Mouse (Mus musculus) CD8-positive naive resting alpha-beta T cell, adult 2 months (primary cell): ENCODE measurements around the gene Tapbp.

Experiments
- DNase-seq, 2 experiments: peaks; one replicate each; pipeline ENCODE4 v3.0.0; 2022; ENCODE audit warnings: low read depth in 2 of 2, low spot score in 2 of 2

The Tapbp gene

GRCm38 (mm10) chr17:33920282-33921097 is 4.8 kb downstream of the Tapbp start:
- DNase-seq, result peak; percentile 77 to 87

- no peak for DNase-seq
These were observed 5.7 kb downstream of the Tapbp start for GRCm38 (mm10) chr17:33921361-33921760.

- DNase-seq, result peak; percentile 68 to 77
These were observed 9.0 kb downstream of the Tapbp start for GRCm38 (mm10) chr17:33924577-33925283.

- DNase-seq, result no peak
These were observed 9.9 kb downstream of the Tapbp start for GRCm38 (mm10) chr17:33925406-33926116.

- no peak for DNase-seq
These were observed 10.7 kb downstream of the Tapbp start for GRCm38 (mm10) chr17:33926207-33926932.

- no peak for DNase-seq
These were observed 12.7 kb downstream of the Tapbp start for GRCm38 (mm10) chr17:33928251-33928947.

- DNase-seq, result peak; percentile 93 to 97
These were observed 13.9 kb downstream of the Tapbp start, which contains the start of gene Rgl2 for GRCm38 (mm10) chr17:33929371-33930279. Gene Rgl2, plus strand, starts transcription at chr17:33929543.

GRCm38 (mm10) chr17:33930280-33931158 is 14.8 kb downstream of the Tapbp start:
- DNase-seq, result peak in 1 of 2 experiments; percentile 55

- no peak for DNase-seq
These were observed 15.6 kb downstream of the Tapbp start for GRCm38 (mm10) chr17:33931159-33931866.

- no peak for DNase-seq
These were observed 16.2 kb downstream of the Tapbp start for GRCm38 (mm10) chr17:33931947-33932346.

- no peak for DNase-seq
These were observed 16.7 kb downstream of the Tapbp start for GRCm38 (mm10) chr17:33932448-33932847.

GRCm38 (mm10) chr17:33932970-33933369 is 17.3 kb downstream of the Tapbp start:
- no peak for DNase-seq

GRCm38 (mm10) chr17:33935422-33936055 is 19.8 kb downstream of the Tapbp start:
- no peak for DNase-seq

- DNase-seq, result no peak
These were observed 21.3 kb downstream of the Tapbp start for GRCm38 (mm10) chr17:33936993-33937392.

- DNase-seq, result no peak
These were observed 23.1 kb downstream of the Tapbp start for GRCm38 (mm10) chr17:33938783-33939182.

- DNase-seq, result peak; percentile 75 to 79
These were observed 24.6 kb downstream of the Tapbp start, which contains the start of the genes Pfdn6 and Wdr46 for GRCm38 (mm10) chr17:33940206-33940805. Gene Pfdn6, minus strand, starts transcription at chr17:33940343. Gene Wdr46, plus strand, starts transcription at chr17:33940660.

GRCm38 (mm10) chr17:33940981-33941380 is 25.3 kb downstream of the Tapbp start:
- DNase-seq, result no peak
